Mouse (Mus musculus) limb, embryonic 15.5 days (tissue): ENCODE measurements around the gene Zfp784. TPM values are rescaled to one million over a fixed set of nuclear protein-coding genes. Genes with fewer than 3 reads are reported as not detected.
"Not testable (repeated sequence)": the region's sequence is repeated elsewhere in the genome, so short reads cannot be mapped to it uniquely, and the experiment has no call there.

Experiments used
- ATAC-seq: fragments of 200-750 bp; cut with Nextera tagmentation; 2 replicates; pipeline ENCODE4 v1.8.0; 2017; ENCODE audit warnings: low read depth, moderate TSS enrichment; ENCODE audit not compliant: insufficient number of reproducible peaks, low FRiP score, low TSS enrichment
- H3K27ac ChIP-seq: fragments of 300-500 bp; sonication (generic); 2 replicates; pipeline ENCODE4 v1.5.1; 2015; ENCODE audit warnings: moderate library complexity, mild to moderate bottlenecking, inconsistent platforms
- H3K27me3 ChIP-seq: fragments of 300-500 bp; sonication (generic); 2 replicates; pipeline ENCODE4 v1.6.1; 2015; ENCODE audit warnings: inconsistent platforms
- H3K36me3 ChIP-seq: fragments of 300-500 bp; sonication (generic); 2 replicates; pipeline ENCODE4 v1.6.1; 2015; ENCODE audit warnings: inconsistent platforms
- H3K4me1 ChIP-seq: fragments of 300-500 bp; sonication (generic); 2 replicates; pipeline ENCODE4 v1.6.1; 2015; ENCODE audit warnings: inconsistent platforms
- H3K4me2 ChIP-seq: fragments of 300-500 bp; sonication (generic); 2 replicates; pipeline ENCODE4 v1.6.1; 2015; ENCODE audit warnings: mild to moderate bottlenecking, inconsistent platforms
- H3K4me3 ChIP-seq: fragments of 300-500 bp; sonication (generic); 2 replicates; pipeline ENCODE4 v1.5.1; 2015; ENCODE audit warnings: mild to moderate bottlenecking, inconsistent platforms
- H3K9ac ChIP-seq: fragments of 300-500 bp; sonication (generic); 2 replicates; pipeline ENCODE4 v1.6.1; 2015; ENCODE audit warnings: inconsistent platforms
- H3K9me3 ChIP-seq: fragments of 300-500 bp; sonication (generic); 2 replicates; pipeline ENCODE4 v1.6.1; 2016; ENCODE audit warnings: inconsistent platforms
- WGBS: fragments of 180-500 bp; shearing (Covaris S2); methylation state at CpG from one replicate; pipeline ENCODE4 v1.1.7; 2015; 5-methylcytosine and 5-hydroxymethylcytosine counted together
- polyA plus RNA-seq: library from polyadenylated mRNA; unstranded; fragments of >200 nt; fragmentation: Nextera tagmentation; extraction: Ambion mirVana; gene quantifications from 2 replicates; pipeline ENCODE4 v1.2.1, GENCODE M21; 2015

Zfp784 gene
- 5.9 and 7.1 TPM in 2 replicates for polyA plus RNA-seq

GRCm38 (mm10) chr7:5038109-5038732 lies at the start of gene Zfp784:
Gene Zfp784 (minus strand): TSS chr7:5038446.
- H3K36me3 ChIP-seq, result peaks cover 40% of the 10 kb centered on the region
- no peaks in the 10 kb centered on the region for H3K27me3 ChIP-seq
- H3K4me3 ChIP-seq, result peak within 1 kb of the TSS; percentile 70
- WGBS, result under 1% methylated on average over 48 of the region's 48 CpGs
- H3K4me2 ChIP-seq, result peak within 1 kb of the TSS; percentile 46
- H3K27ac ChIP-seq, result peak within 1 kb of the TSS; percentile 98
- H3K9ac ChIP-seq, result peak within 1 kb of the TSS; percentile 71
- peaks cover 3% of the 10 kb centered on the region; the same call in 1 of the 2 replicates for H3K4me1 ChIP-seq
- peak; percentile 92 for ATAC-seq
- 0 out of 2 replicates have a peak, but pooled peaks cover 7% of the 10 kb centered on the region for H3K9me3 ChIP-seq

GRCm38 (mm10) chr7:5087886-5088285 lies 49.6 kb upstream of the Zfp784 start:
- no peak for ATAC-seq
- peaks cover 67% of the 10 kb centered on the region for H3K36me3 ChIP-seq
- 77% methylated on average over 4 of the region's 4 CpGs for WGBS

GRCm38 (mm10) chr7:5086921-5087440 lies 48.7 kb upstream of the Zfp784 start:
- no peaks in the 10 kb centered on the region for H3K9me3 ChIP-seq
- no peak overlapping the region for H3K4me2 ChIP-seq
- no peaks in the 10 kb centered on the region for H3K27me3 ChIP-seq
- no peak overlapping the region for H3K4me3 ChIP-seq
- H3K36me3 ChIP-seq, result peaks cover 58% of the 10 kb centered on the region
- H3K9ac ChIP-seq, result no peak overlapping the region
- no peak overlapping the region for H3K27ac ChIP-seq
- H3K4me1 ChIP-seq, result peaks cover 15% of the 10 kb centered on the region
- ATAC-seq, result no peak
- 30% methylated on average over 5 of the region's 5 CpGs for WGBS

More at GRCm38 (mm10) chr7:5087886-5088285, 49.6 kb upstream of the Zfp784 start:
- Histone ChIP-seq H3K4me3 (no peak overlapping the region), H3K4me1 (peaks cover 10% of the 10 kb centered on the region; the same call in 1 of the 2 replicates), H3K9ac (no peak overlapping the region), H3K27ac (no peak overlapping the region), H3K9me3 (no peaks in the 10 kb centered on the region), H3K27me3 (no peaks in the 10 kb centered on the region), H3K4me2 (no peak overlapping the region)

- no peak for ATAC-seq
- no peaks in the 10 kb centered on the region for H3K27me3 ChIP-seq
- H3K36me3 ChIP-seq, result peaks cover 44% of the 10 kb centered on the region
- H3K4me1 ChIP-seq, result peaks cover 30% of the 10 kb centered on the region
- H3K27ac ChIP-seq, result no peak overlapping the region
- 90% methylated on average over 1 of the region's 1 CpGs for WGBS
- no peak overlapping the region for H3K4me2 ChIP-seq
- no peak overlapping the region for H3K9ac ChIP-seq
- H3K4me3 ChIP-seq, result no peak overlapping the region
- H3K9me3 ChIP-seq, result no peaks in the 10 kb centered on the region
Measured at GRCm38 (mm10) chr7:5085512-5085911, 47.3 kb upstream of the Zfp784 start.

DNA sequence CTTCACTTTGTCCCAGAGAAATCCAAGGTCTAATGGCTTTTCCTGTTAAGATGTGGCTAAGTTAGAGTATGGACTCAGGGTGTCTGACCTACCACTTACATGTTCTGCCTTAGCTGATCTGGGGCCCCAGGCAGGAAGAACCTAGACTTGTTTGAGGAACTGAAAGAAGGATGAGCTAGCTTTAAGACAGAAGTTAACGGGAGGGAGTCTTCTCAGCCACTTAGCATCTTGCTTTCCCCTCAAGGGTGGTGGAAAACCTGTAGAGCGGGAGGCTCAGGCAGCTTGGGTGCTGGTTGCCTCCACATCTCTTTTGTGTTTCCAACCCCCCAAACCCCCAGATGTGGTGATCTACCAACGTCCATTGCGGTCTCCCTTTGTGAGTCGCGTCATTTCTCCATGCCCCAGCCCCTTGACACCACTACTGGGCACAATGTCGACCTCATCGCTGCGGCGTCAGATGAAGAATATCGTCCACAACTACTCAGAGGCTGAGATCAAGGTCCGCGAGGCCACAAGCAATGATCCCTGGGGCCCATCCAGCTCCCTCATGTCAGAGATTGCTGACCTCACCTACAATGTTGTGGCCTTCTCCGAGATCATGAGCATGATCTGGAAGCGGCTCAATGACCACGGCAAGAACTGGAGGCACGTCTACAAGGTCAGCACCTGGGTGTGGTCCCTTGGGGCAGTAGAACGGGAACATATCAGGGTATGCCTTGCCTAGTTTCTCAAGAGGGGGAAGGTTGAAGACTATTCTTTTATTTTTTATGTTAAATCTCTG lies 45.3 kb upstream of the Zfp784 start:
- Histone ChIP-seq H3K4me3 (no peak overlapping the region), H3K36me3 (peaks cover 33% of the 10 kb centered on the region), H3K27me3 (no peaks in the 10 kb centered on the region), H3K9me3 (no peaks in the 10 kb centered on the region), H3K9ac (no peak overlapping the region), H3K27ac (no peak overlapping the region), H3K4me2 (no peak overlapping the region), H3K4me1 (peaks cover 31% of the 10 kb centered on the region)
- no peak for ATAC-seq
- 91% methylated on average over 18 of the region's 18 CpGs for WGBS

GRCm38 (mm10) chr7:5081939-5082338 lies 43.7 kb upstream of the Zfp784 start:
- Histone ChIP-seq H3K4me2 (no peak overlapping the region), H3K9ac (0 out of 2 replicates have a peak overlapping the region, but pooled peaks have one; percentile 7), H3K4me1 (peaks cover 29% of the 10 kb centered on the region), H3K36me3 (peaks cover 44% of the 10 kb centered on the region), H3K9me3 (no peaks in the 10 kb centered on the region), H3K4me3 (no peak overlapping the region), H3K27ac (no peak overlapping the region), H3K27me3 (no peaks in the 10 kb centered on the region)
- WGBS, result 97% methylated on average over 2 of the region's 2 CpGs
- no peak for ATAC-seq

GRCm38 (mm10) chr7:5081241-5081640 lies 43.0 kb upstream of the Zfp784 start:
- peak overlapping the region; percentile 99 for H3K4me3 ChIP-seq
- 70% methylated on average over 6 of the region's 6 CpGs for WGBS
- H3K27ac ChIP-seq, result no peak overlapping the region
- H3K9me3 ChIP-seq, result no peaks in the 10 kb centered on the region
- no peak for ATAC-seq
- H3K4me2 ChIP-seq, result peak overlapping the region; percentile 77
- peaks cover 28% of the 10 kb centered on the region for H3K4me1 ChIP-seq
- 0 out of 2 replicates have a peak overlapping the region, but pooled peaks have one; percentile 7 for H3K9ac ChIP-seq
- peaks cover 47% of the 10 kb centered on the region for H3K36me3 ChIP-seq
- no peaks in the 10 kb centered on the region for H3K27me3 ChIP-seq

GRCm38 (mm10) chr7:5080815-5081214 lies 42.6 kb upstream of the Zfp784 start:
- H3K4me1 ChIP-seq, result peaks cover 28% of the 10 kb centered on the region
- no peak for ATAC-seq
- peak overlapping the region; percentile 99 for H3K4me3 ChIP-seq
- WGBS, result 5% methylated on average over 6 of the region's 6 CpGs
- peak overlapping the region; percentile 98 for H3K9ac ChIP-seq
- H3K9me3 ChIP-seq, result no peaks in the 10 kb centered on the region
- no peaks in the 10 kb centered on the region for H3K27me3 ChIP-seq
- H3K36me3 ChIP-seq, result peaks cover 50% of the 10 kb centered on the region
- H3K27ac ChIP-seq, result peak overlapping the region; percentile 92
- H3K4me2 ChIP-seq, result peak overlapping the region; percentile 77

GRCm38 (mm10) chr7:5080010-5080751 lies 41.9 kb upstream of the Zfp784 start, which contains the start of gene Epn1:
Gene Epn1 (plus strand): TSS chr7:5080235.
- under 1% methylated on average over 73 of the region's 81 CpGs for WGBS
- peak within 1 kb of the TSS; percentile 99 for H3K4me3 ChIP-seq
- ATAC-seq, result peak; percentile 97
- peaks cover 48% of the 10 kb centered on the region for H3K36me3 ChIP-seq
- H3K27ac ChIP-seq, result peak within 1 kb of the TSS; percentile 92
- H3K9me3 ChIP-seq, result no peaks in the 10 kb centered on the region
- H3K4me1 ChIP-seq, result peaks cover 26% of the 10 kb centered on the region
- H3K27me3 ChIP-seq, result no peaks in the 10 kb centered on the region
- peak within 1 kb of the TSS; percentile 77 for H3K4me2 ChIP-seq
- H3K9ac ChIP-seq, result peak within 1 kb of the TSS; percentile 98

- Histone ChIP-seq H3K36me3 (peaks cover 53% of the 10 kb centered on the region), H3K4me3 (peak overlapping the region; percentile 99), H3K27ac (peak overlapping the region; percentile 92), H3K9ac (peak overlapping the region; percentile 48; the same call in 1 of the 2 replicates), H3K4me1 (peaks cover 26% of the 10 kb centered on the region), H3K4me2 (peak overlapping the region; percentile 77)
- not testable (repeated sequence) for H3K27me3 ChIP-seq, H3K9me3 ChIP-seq
- 0 out of 2 replicates have a peak, but pooled peaks have one; percentile 15 for ATAC-seq
- 38% methylated on average over 10 of the region's 13 CpGs for WGBS
Measured at GRCm38 (mm10) chr7:5079365-5080009, 41.2 kb upstream of the Zfp784 start.

DNA sequence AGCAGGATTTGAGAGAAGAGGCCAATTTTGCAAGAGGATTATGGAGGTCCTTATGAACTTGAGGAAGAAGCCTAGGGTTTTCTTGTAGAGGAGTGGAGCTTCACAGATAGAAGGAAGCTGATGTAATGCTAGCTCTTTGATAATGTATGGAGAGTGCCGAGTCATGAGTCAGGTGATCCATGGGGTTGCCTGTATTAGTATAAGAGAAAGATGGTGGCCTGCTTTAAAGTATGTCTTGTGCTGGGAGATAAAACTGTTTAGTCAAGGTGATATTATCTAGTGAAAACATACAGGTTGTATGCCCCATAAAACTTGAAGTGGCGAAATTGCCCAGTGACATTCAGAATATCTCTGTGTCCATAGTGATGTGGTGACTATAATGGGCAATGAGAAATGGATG lies 38.7 kb upstream of the Zfp784 start:
- no peak overlapping the region for H3K27ac ChIP-seq

More for the DNA sequence above, 38.7 kb upstream of the Zfp784 start:
- Histone ChIP-seq H3K9ac (no peak overlapping the region), H3K4me2 (no peak overlapping the region), H3K27me3 (no peaks in the 10 kb centered on the region), H3K36me3 (peaks cover 68% of the 10 kb centered on the region), H3K4me3 (no peak overlapping the region), H3K9me3 (no peaks in the 10 kb centered on the region), H3K4me1 (peaks cover 15% of the 10 kb centered on the region)
- no peak for ATAC-seq
- WGBS, result 81% methylated on average over 2 of the region's 2 CpGs
